Mouse (Mus musculus): ENCODE results near the gene Zfp985. TPM values are rescaled to one million over a fixed set of nuclear protein-coding genes. Genes with fewer than 3 reads are reported as not detected.
"Not testable (repeated sequence)": the region's sequence is repeated elsewhere in the genome, so short reads cannot be mapped to it uniquely, and the experiment has no call there.

The Zfp985 gene
- polyA plus RNA-seq, 1 experiment from 2014 or later, result 0.13 TPM

DNA sequence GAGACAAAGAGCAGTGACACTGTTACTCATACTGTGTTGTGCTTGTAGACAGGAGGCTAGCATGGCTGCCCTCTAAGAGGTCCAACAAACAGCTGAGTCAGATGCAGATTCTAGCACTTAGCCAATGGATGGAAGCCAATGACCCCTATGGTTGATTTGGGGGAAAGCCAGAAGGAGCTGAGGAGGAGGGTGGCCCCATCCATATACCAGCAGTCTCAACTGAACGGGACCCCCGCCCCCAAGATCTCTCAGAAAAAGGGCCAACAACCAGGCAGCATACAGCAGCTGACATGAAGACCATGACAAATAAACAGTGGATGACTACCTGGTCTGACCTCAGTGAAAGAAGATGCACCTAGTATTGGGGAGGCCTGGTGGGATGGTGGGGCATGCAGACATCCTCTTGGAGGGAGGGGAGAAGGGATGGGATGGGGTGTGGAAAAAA, 80.8 kb downstream of the Zfp985 start:
- H3K4me3 ChIP-seq; H3K4me2 ChIP-seq (replicated peaks); H3K9ac ChIP-seq; H3K4me1 ChIP-seq; H3K36me3 ChIP-seq; H3K27me3 ChIP-seq; H3K27ac ChIP-seq; H3K9me3 ChIP-seq: not testable (repeated sequence)
- WGBS, result no CpG with 5 or more reads among the region's 2 CpGs
- ATAC-seq (ENCODE audit: low FRiP score, low read depth), result peak; percentile 77

Other genes with a start within 250 kb of the Zfp985 start
- gene Zfp988, start 247.6 kb upstream of the Zfp985 start, polyA plus RNA-seq (2015; fragmentation: Nextera tagmentation; extraction: Ambion mirVana), result 0.13 and 0.15 TPM in 2 replicates
- gene Zfp978, start 192.0 kb upstream of the Zfp985 start, polyA plus RNA-seq (2015; fragmentation: Nextera tagmentation; extraction: Ambion mirVana), result 0.18 TPM in 1 of 2 replicates, not detected in the other
- gene Zfp982, start 60.9 kb upstream of the Zfp985 start, polyA plus RNA-seq (2015; fragmentation: Nextera tagmentation; extraction: Ambion mirVana), result 6.9 and 8.5 TPM in 2 replicates
- gene Gm16503, start 13.1 kb upstream of the Zfp985 start, polyA plus RNA-seq (2015; fragmentation: Nextera tagmentation; extraction: Ambion mirVana), result 0.87 and 1.2 TPM in 2 replicates
- gene Zfp979, start 89.2 kb downstream of the Zfp985 start, polyA plus RNA-seq (2015; fragmentation: Nextera tagmentation; extraction: Ambion mirVana), result 2.7 TPM in 2 replicates
- gene Zfp534, start 149.3 kb downstream of the Zfp985 start, polyA plus RNA-seq (2015; fragmentation: Nextera tagmentation; extraction: Ambion mirVana), result not detected in 2 replicates